Mouse (Mus musculus): Measurements from ENCODE around the gene Drd2.

The Drd2 gene

GRCm38 (mm10) chr9:49452396-49452795, 112.0 kb downstream of the Drd2 start:
- DNase-seq (ENCODE audit: low read depth, low spot score): no peak

- DNase-seq (ENCODE audit: low read depth, low spot score): no peak
Observed at GRCm38 (mm10) chr9:49456136-49456535, 115.7 kb downstream of the Drd2 start.

Data from brain, adult 2 months (tissue).